Mouse (Mus musculus) hindbrain, embryonic 12.5 days (tissue): ENCODE measurements at regions not wholly inside any gene's neighbourhood (a gene's known extent, or its start where the extent isn't known, plus 50 kb on each side); places are given as distances from the start of the nearest gene placed in this dataset.

Experiments
- ATAC-seq: fragments of 200-750 bp; cut with Nextera tagmentation; 2 replicates; pipeline ENCODE4 v1.8.0; 2017; ENCODE audit warnings: moderate TSS enrichment; ENCODE audit not compliant: low FRiP score
- H3K27ac ChIP-seq: fragments of 300-500 bp; sonication (generic); 2 replicates; pipeline ENCODE4 v1.5.1; 2016; ENCODE audit warnings: mild to moderate bottlenecking
- H3K27me3 ChIP-seq: fragments of 300-500 bp; sonication (generic); 2 replicates; pipeline ENCODE4 v1.6.1; 2016; ENCODE audit warnings: mild to moderate bottlenecking
- H3K36me3 ChIP-seq: fragments of 300-500 bp; sonication (generic); 2 replicates; pipeline ENCODE4 v1.6.1; 2016; ENCODE audit warnings: mild to moderate bottlenecking
- H3K4me1 ChIP-seq: fragments of 300-500 bp; sonication (generic); 2 replicates; pipeline ENCODE4 v1.6.1; 2016
- H3K4me2 ChIP-seq: fragments of 300-500 bp; sonication (generic); replicated peaks from 2 replicates; pipeline ENCODE4 v1.6.1; 2016; ENCODE audit warnings: mild to moderate bottlenecking
- H3K4me3 ChIP-seq: fragments of 300-500 bp; sonication (generic); 2 replicates; pipeline ENCODE4 v1.5.1; 2016; ENCODE audit warnings: mild to moderate bottlenecking
- H3K9ac ChIP-seq: fragments of 300-500 bp; sonication (generic); 2 replicates; pipeline ENCODE4 v1.6.1; 2016; ENCODE audit warnings: mild to moderate bottlenecking, moderate library complexity
- H3K9me3 ChIP-seq: fragments of 300-500 bp; sonication (generic); replicated peaks from 2 replicates; pipeline ENCODE4 v1.6.1; 2016; ENCODE audit warnings: mild to moderate bottlenecking
- WGBS: fragments of 180-500 bp; shearing (Covaris S2); methylation state at CpG from one replicate; pipeline ENCODE4 v1.1.7; 2016; 5-methylcytosine and 5-hydroxymethylcytosine counted together

DNA sequence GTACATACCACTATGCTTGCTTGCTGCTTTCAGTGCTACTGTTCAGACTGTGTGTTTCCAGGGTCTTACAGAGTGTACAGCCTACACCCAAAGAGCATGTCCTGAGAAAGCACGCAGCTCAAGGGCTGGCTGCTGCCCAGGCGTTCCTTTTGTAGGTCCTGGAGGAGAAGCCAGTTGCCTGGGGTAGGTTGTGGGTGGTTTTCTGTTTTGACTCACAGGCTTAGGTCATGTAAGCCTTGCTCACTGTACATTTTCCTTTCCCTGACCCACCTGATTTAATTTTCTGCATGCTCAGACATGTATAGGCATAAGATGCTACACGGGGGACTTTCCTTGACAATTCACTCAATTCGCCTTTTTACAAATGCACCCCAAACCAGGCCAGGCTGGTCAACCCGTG, 172.9 kb upstream of the Wdfy3 start:
- H3K9ac ChIP-seq = no peak overlapping the region
- no peaks in the 10 kb centered on the region for H3K9me3 ChIP-seq
- H3K4me3 ChIP-seq = no peak overlapping the region
- no peak for ATAC-seq
- no peaks in the 10 kb centered on the region for H3K36me3 ChIP-seq
- H3K4me2 ChIP-seq = no peak overlapping the region
- 80% methylated on average over 5 of the region's 5 CpGs for WGBS
- H3K27me3 ChIP-seq = no peaks in the 10 kb centered on the region
- no peak overlapping the region for H3K27ac ChIP-seq
- no peaks in the 10 kb centered on the region for H3K4me1 ChIP-seq

DNA sequence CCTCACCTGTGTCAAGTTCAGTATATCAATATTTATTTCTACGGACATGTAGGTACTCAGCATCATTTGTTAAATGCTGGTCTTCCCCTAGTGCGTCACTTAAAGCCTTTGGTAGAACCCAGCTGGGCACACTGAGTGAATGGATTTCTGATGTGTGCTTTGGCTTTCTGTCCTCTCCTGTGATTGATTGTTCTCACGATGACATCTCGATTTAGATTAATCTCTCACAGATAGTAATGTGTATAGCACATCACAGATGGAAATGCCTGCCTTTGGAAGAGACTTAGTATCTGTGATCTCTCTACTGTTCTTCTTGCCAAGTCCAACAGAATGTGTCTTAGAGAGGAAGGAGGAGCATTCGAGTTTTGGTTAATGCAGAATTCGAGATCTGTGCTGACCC, 175.0 kb upstream of the Wdfy3 start:
- 92% methylated on average over 6 of the region's 6 CpGs for WGBS
- no peak for ATAC-seq
- Histone ChIP-seq H3K4me2 (no peak overlapping the region), H3K9ac (no peak overlapping the region), H3K9me3 (no peaks in the 10 kb centered on the region), H3K27ac (no peak overlapping the region), H3K4me1 (peaks cover 3% of the 10 kb centered on the region; the same call in 1 of the 2 replicates), H3K4me3 (no peak overlapping the region), H3K36me3 (no peaks in the 10 kb centered on the region), H3K27me3 (no peaks in the 10 kb centered on the region)

DNA sequence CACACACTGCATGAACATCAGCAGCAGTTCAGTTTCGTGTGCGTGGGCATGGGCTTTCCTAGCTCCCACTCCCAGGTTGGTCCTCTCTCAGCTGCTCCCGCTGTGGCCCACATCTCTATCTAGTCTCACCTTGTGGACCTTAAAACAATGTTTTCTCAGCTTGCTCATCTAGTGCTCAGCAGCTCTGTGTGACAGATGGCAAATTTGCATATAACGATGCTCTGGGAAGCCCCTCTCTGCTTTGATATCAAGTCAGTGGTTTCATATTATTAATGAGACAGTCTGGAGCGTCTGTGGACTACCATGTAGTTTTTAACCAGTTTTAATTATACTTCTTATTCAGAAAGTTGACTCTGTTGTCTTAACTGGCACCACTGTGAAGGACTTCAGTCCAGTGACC, 179.0 kb upstream of the Wdfy3 start:
- no peak overlapping the region for H3K4me2 ChIP-seq
- H3K4me1 ChIP-seq = peaks cover 3% of the 10 kb centered on the region; the same call in 1 of the 2 replicates
- no peak overlapping the region for H3K4me3 ChIP-seq
- no peak for ATAC-seq
- H3K9ac ChIP-seq = no peak overlapping the region
- H3K9me3 ChIP-seq = no peaks in the 10 kb centered on the region
- H3K27me3 ChIP-seq = no peaks in the 10 kb centered on the region
- WGBS = 74% methylated on average over 5 of the region's 5 CpGs
- H3K36me3 ChIP-seq = no peaks in the 10 kb centered on the region
- H3K27ac ChIP-seq = no peak overlapping the region

DNA sequence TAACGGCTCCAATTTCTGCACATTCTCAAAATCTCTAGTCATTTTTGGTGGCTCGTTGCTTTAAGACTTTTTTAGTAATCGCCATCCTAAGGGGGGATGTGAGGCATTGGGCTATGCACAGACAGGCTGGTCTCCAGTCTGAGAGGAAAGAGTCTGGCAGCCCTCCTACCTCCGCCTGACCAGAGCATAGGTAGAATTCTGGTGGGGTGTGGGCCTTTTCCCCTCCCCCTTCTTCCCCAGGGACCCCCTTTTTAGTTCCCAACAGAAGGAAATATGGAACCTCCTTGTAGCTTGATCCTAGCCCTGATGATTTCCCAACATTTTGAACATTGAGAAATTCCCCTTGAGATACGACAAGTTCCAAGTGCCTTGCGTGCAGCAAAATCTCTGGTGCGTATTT, 181.4 kb upstream of the Wdfy3 start:
- WGBS = 89% methylated on average over 7 of the region's 7 CpGs
- no peak overlapping the region for H3K4me2 ChIP-seq
- H3K4me3 ChIP-seq = no peak overlapping the region
- ATAC-seq = no peak
- peaks cover 3% of the 10 kb centered on the region; the same call in 1 of the 2 replicates for H3K4me1 ChIP-seq
- no peak overlapping the region for H3K9ac ChIP-seq
- no peaks in the 10 kb centered on the region for H3K27me3 ChIP-seq
- H3K36me3 ChIP-seq = no peaks in the 10 kb centered on the region
- no peaks in the 10 kb centered on the region for H3K9me3 ChIP-seq
- H3K27ac ChIP-seq = no peak overlapping the region

DNA sequence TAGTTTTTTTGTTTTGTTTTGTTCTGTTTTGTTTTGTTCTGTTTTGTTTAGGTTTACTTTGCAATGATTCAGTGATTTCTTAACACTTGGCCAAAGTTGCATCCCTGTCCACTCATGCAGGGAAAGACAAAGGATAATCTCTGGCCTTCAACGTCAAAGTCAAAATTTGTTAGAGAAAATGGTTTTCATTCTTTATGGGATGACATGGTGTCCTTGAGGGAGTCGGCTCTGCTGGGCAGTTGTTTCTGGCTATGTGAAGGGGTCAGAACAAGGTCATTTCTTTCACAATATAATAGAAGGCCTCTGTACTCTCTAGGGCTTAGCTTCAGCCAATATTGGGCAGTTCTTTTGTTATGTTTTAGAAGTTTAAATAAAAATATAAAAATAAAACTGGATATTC, 184.1 kb upstream of the Wdfy3 start:
- no peak overlapping the region for H3K4me2 ChIP-seq
- H3K9me3 ChIP-seq = no peaks in the 10 kb centered on the region
- H3K4me1 ChIP-seq = no peaks in the 10 kb centered on the region; the same call in 1 of the 2 replicates
- H3K4me3 ChIP-seq = no peak overlapping the region
- H3K9ac ChIP-seq = no peak overlapping the region
- WGBS = 6% methylated on average over 2 of the region's 2 CpGs
- no peak for ATAC-seq
- no peaks in the 10 kb centered on the region for H3K27me3 ChIP-seq
- H3K36me3 ChIP-seq = no peaks in the 10 kb centered on the region
- no peak overlapping the region for H3K27ac ChIP-seq

DNA sequence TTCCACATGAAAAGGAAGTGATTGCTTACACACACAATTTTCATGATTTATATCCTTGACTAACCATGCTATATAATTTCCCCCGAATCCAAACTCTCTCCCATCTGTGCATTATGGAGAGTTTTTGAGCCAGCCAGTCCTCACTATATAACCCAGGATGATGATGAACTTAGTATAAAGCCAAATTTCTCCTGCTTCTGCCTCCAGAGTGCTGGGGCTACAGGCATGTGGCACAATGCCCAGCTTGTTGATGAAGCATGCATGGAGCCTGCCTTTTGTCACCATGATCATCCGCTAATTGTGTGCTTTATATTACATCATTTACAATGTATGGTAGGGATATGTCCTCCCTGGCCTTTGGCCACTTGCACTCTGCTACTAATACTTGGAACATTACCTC, 187.4 kb upstream of the Wdfy3 start:
- Histone ChIP-seq H3K9me3 (no peaks in the 10 kb centered on the region), H3K9ac (no peak overlapping the region), H3K4me2 (no peak overlapping the region), H3K27me3 (no peaks in the 10 kb centered on the region), H3K4me3 (no peak overlapping the region), H3K36me3 (no peaks in the 10 kb centered on the region), H3K4me1 (no peaks in the 10 kb centered on the region), H3K27ac (no peak overlapping the region)
- ATAC-seq = no peak
- 92% methylated on average over 2 of the region's 2 CpGs for whole genome bisulfite sequencing

DNA sequence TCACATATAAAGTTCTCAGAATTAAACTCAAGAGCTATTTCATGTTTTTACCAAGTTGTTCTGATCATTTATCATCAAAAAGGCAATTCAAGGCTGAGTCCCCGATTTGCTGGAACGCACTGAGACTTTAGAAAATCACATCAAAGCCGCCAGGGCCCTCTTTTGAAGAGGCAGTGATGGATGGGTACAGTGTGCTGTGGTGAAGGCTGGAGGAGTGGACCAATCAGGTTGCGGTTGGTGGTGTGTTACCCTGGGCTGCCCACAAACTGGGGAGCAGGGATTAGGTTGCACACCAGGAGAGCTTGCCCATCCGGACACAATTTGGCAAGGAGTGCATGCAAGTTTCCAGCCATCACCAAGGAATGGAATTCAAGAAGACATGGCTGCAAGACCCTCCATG, 191.9 kb upstream of the Wdfy3 start:
- Histone ChIP-seq H3K36me3 (no peaks in the 10 kb centered on the region), H3K4me3 (no peak overlapping the region), H3K9ac (no peak overlapping the region), H3K27me3 (no peaks in the 10 kb centered on the region), H3K4me2 (no peak overlapping the region), H3K27ac (no peak overlapping the region), H3K9me3 (no peaks in the 10 kb centered on the region), H3K4me1 (0 out of 2 replicates have a peak, but pooled peaks cover 1% of the 10 kb centered on the region)
- ATAC-seq = no peak
- 71% methylated on average over 5 of the region's 5 CpGs for WGBS

DNA sequence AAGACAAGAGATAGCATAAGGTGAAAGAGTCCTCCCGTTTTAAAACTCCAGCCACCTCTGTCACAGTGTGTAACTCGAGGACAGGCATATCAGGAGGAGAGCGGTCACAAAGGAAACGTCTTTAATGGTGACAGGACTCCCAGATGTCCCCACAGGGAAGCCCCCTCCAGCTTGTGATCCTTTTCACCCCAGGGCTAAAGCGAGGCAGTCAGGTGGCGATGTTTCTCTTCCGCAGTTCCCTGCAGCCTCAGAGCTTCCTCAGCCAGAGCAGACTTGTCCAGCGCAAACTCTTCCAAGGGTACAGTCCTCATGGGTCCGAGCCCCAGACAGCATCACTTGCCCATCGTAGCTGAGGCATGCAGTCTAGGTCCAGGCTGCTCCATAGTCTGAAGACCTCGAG, 196.7 kb upstream of the Wdfy3 start:
- WGBS = 51% methylated on average over 11 of the region's 11 CpGs
- Histone ChIP-seq H3K27ac (no peak overlapping the region), H3K9ac (no peak overlapping the region), H3K4me3 (no peak overlapping the region), H3K4me2 (no peak overlapping the region), H3K4me1 (0 out of 2 replicates have a peak, but pooled peaks cover 2% of the 10 kb centered on the region), H3K36me3 (no peaks in the 10 kb centered on the region), H3K27me3 (no peaks in the 10 kb centered on the region), H3K9me3 (no peaks in the 10 kb centered on the region)
- no peak for ATAC-seq

DNA sequence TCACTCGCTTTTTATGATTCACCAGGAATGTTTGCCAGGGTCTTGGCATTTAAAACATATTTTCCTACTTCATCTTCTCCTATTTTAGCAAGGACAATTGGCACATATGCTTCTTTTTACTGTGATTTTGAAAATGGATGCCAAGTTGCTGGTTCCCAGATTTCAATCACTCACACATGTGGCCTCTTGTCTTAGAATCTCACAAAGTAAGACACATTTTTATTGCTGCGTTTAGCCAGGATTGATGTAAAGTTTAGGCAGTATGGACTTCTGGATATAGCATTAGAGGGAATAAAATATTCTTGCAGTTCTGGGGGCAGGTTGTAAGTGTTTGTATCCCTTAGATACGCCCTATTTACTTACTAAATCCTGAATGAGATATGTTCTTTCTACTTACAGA, 197.4 kb upstream of the Wdfy3 start:
- H3K4me1 ChIP-seq = 0 out of 2 replicates have a peak, but pooled peaks cover 2% of the 10 kb centered on the region
- H3K27ac ChIP-seq = no peak overlapping the region
- no peak overlapping the region for H3K4me3 ChIP-seq
- H3K9ac ChIP-seq = no peak overlapping the region
- no peaks in the 10 kb centered on the region for H3K9me3 ChIP-seq
- WGBS = 80% methylated on average over 3 of the region's 3 CpGs
- no peaks in the 10 kb centered on the region for H3K27me3 ChIP-seq
- no peak overlapping the region for H3K4me2 ChIP-seq
- no peak for ATAC-seq
- H3K36me3 ChIP-seq = no peaks in the 10 kb centered on the region

DNA sequence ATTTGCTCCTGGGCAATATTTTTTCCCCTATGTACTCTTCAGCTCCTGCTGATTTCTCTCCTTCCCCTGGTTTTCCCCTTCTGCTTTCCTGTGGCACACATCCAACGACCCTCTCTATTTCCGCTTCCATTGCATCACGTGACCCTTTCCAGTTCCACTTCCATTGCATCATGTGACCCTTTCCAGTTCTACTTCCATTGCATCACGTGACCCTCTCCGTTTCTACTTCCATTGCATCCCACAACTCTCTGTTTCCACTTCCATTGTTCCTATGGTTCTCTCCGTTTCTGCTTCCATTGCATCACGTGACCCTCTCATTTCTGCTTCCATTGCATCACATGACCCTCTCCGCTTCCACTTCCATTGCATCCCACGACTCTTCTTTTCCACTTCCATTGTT, 199.5 kb upstream of the Wdfy3 start:
- H3K4me3 ChIP-seq = no peak overlapping the region
- no peaks in the 10 kb centered on the region for H3K36me3 ChIP-seq
- no peak overlapping the region for H3K9ac ChIP-seq
- 88% methylated on average over 9 of the region's 9 CpGs for WGBS
- 0 out of 2 replicates have a peak, but pooled peaks cover 2% of the 10 kb centered on the region for H3K4me1 ChIP-seq
- H3K9me3 ChIP-seq = no peaks in the 10 kb centered on the region
- no peak for ATAC-seq
- H3K27ac ChIP-seq = no peak overlapping the region
- H3K27me3 ChIP-seq = no peaks in the 10 kb centered on the region
- no peak overlapping the region for H3K4me2 ChIP-seq

DNA sequence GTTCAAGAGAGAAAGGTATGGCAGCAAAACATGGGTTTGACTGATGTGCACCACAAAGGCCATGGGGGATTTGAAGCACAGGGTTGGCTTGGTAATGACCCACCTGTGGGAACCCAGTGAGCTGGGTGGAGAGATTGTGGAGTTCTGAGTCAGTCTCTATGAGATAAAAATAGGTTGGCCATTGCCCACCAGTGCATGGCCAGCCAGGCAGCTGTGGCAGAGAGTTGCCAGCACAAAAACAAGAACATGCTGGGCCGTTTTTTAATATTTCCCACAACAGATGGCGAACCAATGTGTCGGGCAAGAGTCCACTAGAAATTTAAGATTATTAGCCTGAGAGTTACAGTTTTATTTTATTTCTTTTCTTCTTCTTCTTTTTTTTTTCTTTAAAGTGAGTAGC, 205.6 kb upstream of the Arhgap24 start:
- Histone ChIP-seq H3K4me3 (no peak overlapping the region), H3K9me3 (no peaks in the 10 kb centered on the region), H3K27me3 (no peaks in the 10 kb centered on the region), H3K27ac (no peak overlapping the region), H3K4me1 (no peaks in the 10 kb centered on the region), H3K9ac (no peak overlapping the region), H3K36me3 (no peaks in the 10 kb centered on the region), H3K4me2 (no peak overlapping the region)
- WGBS = 91% methylated on average over 3 of the region's 3 CpGs
- ATAC-seq = no peak

DNA sequence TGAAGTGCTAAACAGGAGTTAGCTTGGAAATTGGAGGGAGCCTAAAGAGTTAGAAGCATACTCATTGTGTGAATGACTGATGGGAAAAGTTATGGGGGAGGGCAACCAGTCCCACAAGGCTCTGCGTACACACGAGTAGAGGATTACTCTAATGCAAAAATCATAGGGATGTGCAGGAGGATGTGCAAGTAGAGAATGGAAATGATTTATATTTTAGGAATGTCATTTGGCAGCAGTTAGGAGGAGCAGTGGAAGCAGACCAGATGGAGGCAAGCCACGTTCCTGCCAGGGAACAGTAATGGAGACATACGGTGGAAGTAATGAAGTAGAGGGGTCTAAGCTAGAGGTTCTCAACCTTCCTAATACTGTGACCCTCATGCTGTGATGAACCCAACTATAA, 194.1 kb upstream of the Arhgap24 start:
- Histone ChIP-seq H3K4me2 (no peak overlapping the region), H3K36me3 (no peaks in the 10 kb centered on the region), H3K4me1 (no peaks in the 10 kb centered on the region), H3K9ac (no peak overlapping the region), H3K4me3 (no peak overlapping the region), H3K9me3 (no peaks in the 10 kb centered on the region), H3K27ac (no peak overlapping the region), H3K27me3 (no peaks in the 10 kb centered on the region)
- no peak for ATAC-seq
- 83% methylated on average over 4 of the region's 4 CpGs for WGBS

DNA sequence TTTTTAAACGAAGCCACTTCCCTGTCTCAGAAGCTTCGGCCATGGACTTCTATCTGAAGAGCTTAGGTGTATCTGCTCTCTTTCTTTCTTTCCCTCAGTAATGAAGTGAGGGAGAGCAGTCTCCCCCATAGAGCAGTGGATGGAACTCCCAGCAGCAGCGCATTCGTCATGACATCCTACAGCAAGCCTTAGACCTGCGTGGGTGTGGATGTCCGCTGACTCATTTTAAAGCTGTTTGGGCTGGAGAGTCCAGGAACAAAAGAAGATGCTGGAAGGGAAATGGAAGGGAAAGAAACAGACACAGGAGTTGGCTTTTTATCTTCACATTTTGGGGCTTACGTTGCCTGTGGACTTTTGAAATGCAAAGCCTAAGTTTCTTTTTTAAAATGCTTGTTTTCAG, 190.3 kb upstream of the Arhgap24 start:
- H3K36me3 ChIP-seq = no peaks in the 10 kb centered on the region
- no peaks in the 10 kb centered on the region for H3K9me3 ChIP-seq
- no peak for ATAC-seq
- H3K4me1 ChIP-seq = no peaks in the 10 kb centered on the region
- no peak overlapping the region for H3K4me3 ChIP-seq
- H3K9ac ChIP-seq = no peak overlapping the region
- WGBS = 88% methylated on average over 7 of the region's 7 CpGs
- H3K4me2 ChIP-seq = no peak overlapping the region
- H3K27me3 ChIP-seq = no peaks in the 10 kb centered on the region
- no peak overlapping the region for H3K27ac ChIP-seq

DNA sequence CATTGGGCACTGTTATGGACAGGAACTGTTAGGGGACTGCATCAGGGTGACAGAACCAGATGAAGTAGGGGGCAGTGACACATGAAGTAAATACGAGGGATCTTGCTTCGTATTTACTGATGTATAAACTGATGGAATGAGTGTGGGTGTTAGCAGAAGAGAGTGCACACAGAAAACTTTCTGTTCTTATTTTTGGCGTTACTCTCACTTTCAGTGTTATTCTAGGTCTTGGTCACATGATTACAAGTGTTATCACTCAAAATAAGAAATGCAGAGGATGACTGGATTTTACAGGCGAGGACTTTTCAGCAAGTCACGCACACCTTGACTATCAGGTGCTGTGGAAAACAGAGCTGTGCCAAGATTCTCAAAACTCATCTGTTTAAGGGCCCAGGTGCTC, 185.6 kb upstream of the Arhgap24 start:
- no peak for ATAC-seq
- Histone ChIP-seq H3K4me2 (no peak overlapping the region), H3K27ac (no peak overlapping the region), H3K9ac (no peak overlapping the region), H3K4me3 (no peak overlapping the region), H3K9me3 (no peaks in the 10 kb centered on the region), H3K36me3 (no peaks in the 10 kb centered on the region), H3K27me3 (no peaks in the 10 kb centered on the region), H3K4me1 (no peaks in the 10 kb centered on the region)
- WGBS = 89% methylated on average over 5 of the region's 5 CpGs
